Mouse (Mus musculus) spleen, postnatal 10 days (tissue): ENCODE measurements around the gene Dscam.

ENCODE experiments used
- DNase-seq, 2 experiments: peaks; one replicate each; pipeline ENCODE4 v3.0.0; 2021 to 2022; ENCODE audit warnings: low spot score in 2 of 2

Dscam gene

GRCm38 (mm10) chr16:97170513-97171081 lies at the start of gene Dscam:
Gene Dscam (minus strand): TSS chr16:97170752.
- no peak for DNase-seq

DNA sequence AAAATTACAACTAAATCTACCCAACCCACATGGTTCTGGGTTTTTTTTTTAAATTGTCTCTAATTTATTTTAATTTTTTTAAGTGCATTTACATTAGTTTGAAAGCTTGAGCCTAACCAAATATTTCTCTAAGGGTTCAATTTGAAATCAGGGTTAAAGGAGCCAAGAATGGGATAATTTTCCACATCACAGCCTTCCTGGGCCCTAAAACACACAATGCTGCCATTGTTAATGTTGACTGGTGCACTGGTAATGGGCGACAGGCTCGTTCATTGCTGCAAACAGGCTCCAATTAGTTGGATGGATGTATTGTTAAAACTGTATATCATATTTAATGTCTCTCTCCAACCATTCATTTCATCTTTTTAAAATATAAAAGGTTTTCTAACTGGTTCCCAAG lies 48.8 kb upstream of the Dscam start:
- no peak for DNase-seq

DNA sequence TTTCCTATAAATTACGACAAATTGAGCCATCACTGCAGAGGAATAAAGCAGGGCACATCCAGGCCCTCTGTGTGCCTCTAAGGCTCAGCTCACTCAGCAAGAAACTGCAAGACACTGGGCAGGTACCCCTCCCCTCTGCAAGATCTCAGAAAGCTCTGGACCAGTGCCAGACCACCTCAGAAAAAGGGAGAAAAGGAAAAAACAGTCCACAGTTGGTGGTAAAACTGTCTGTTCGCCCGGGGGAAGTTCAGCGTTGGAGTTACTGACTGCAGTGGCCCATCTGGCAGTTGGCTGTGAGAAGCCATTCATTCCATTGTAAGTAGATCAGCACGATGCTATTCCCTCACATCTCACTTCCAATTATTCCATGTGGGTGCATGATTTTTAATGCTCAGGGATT lies 39.4 kb upstream of the Dscam start:
- DNase-seq = no peak

GRCm38 (mm10) chr16:97208276-97208675 lies 37.7 kb upstream of the Dscam start:
- DNase-seq = no peak

GRCm38 (mm10) chr16:97204090-97204489 lies 33.5 kb upstream of the Dscam start:
- DNase-seq = no peak

GRCm38 (mm10) chr16:97203554-97203953 lies 33.0 kb upstream of the Dscam start:
- DNase-seq = no peak

DNA sequence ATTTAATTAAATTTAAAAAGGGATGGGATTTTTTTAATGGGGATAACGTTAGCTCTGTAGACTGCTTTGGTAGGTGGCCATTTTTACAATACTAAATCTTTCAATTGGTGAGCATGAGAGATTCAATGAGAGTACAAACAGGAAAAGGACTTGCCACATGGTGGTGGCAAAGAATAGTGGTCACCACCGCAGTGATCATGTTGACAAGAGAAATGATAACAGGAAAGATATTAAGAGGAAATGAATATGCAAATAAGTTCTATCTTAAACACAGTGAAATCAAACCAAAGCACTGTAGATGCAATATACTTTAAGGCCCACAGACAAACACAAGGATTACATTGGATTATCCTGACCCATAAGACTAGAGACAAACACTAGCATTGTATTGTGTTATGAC lies 24.1 kb upstream of the Dscam start:
- DNase-seq = no peak

GRCm38 (mm10) chr16:97194179-97194578 lies 23.6 kb upstream of the Dscam start:
- no peak for DNase-seq

- no peak for DNase-seq
These were observed 21.7 kb upstream of the Dscam start for GRCm38 (mm10) chr16:97192296-97192695.

DNA sequence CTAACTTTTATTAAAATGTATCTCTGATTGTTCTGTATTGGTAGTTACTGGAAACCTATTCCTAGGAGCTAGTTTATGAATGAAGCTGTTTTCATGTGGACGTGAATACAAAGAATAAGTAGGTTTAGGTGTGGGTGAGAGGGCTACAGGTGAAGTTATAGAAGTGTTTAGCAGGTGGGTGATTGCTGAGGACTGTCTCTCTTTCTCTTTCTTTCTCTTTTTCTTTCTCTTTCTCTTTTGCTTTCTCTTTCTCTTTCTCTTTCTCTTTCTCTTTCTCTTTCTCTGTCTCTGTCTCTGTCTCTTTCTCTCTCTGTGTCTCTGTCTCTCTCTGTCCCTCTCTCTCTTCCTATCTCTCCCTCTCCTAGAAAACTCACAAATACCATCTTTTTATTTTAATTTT lies 20.1 kb upstream of the Dscam start:
- DNase-seq = no peak

GRCm38 (mm10) chr16:97171500-97171899 lies 948 bp upstream of the Dscam start:
- no peak for DNase-seq

DNA sequence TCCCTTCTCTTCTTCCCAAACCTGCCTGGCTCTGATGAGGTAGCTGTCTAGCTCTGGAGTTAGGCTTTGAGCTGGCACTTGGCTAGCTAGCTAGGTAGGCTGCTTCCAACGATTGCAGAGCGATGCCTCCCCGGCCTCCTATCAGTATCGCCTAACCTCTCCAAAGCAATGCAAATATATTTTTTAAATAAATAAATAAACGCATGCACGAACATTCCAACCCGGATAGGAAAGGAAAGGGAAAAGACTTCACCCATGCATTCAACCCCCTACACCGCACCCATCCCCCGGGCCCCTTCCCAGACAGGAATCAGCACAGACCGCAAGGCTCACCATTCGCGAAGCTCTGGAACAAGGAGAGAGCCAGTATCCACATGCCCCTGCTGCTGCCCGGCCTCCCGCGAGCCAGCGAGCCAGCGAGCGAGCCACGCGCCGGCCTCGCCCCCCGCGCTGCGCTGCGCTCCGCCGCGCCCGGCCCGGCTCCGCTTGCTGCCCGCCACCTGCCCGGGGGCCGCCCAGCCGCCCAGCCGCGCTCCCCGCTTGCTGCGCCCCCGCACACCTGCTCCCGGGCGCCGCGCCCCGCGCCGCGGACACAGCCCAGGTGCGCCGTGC lies 545 bp downstream of the Dscam start:
- no peak for DNase-seq

DNA sequence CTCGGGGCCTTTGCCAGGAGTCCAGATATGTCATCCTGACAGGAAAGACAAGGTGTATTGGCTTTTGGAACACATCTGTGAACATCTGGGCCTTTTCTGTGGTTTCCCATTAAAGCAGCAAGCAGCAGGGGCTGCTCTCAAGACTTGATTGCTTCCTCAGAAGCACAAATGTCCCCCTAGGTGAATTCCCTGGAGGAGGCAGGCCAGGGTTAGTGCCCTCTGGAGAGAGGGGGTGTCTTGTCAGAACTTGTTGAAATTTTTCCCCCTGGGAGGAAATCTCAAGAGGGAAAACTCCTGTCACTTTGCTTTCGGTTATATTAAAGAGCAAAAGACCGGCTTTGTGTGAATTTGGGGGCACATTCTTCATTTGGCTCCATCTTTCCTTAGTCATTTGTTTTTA lies 1.9 kb downstream of the Dscam start:
- DNase-seq = no peak

GRCm38 (mm10) chr16:97168030-97168429 lies 2.5 kb downstream of the Dscam start:
- DNase-seq = no peak

- no peak for DNase-seq
These were observed 4.4 kb downstream of the Dscam start for GRCm38 (mm10) chr16:97166166-97166565.

- peak in 1 of 2 experiments; percentile 16 for DNase-seq
These were observed 5.0 kb downstream of the Dscam start for GRCm38 (mm10) chr16:97165444-97166121.

GRCm38 (mm10) chr16:97158279-97158678 lies 12.3 kb downstream of the Dscam start:
- no peak for DNase-seq

- DNase-seq = no peak
These were observed 25.9 kb downstream of the Dscam start for GRCm38 (mm10) chr16:97144544-97145194.

DNA sequence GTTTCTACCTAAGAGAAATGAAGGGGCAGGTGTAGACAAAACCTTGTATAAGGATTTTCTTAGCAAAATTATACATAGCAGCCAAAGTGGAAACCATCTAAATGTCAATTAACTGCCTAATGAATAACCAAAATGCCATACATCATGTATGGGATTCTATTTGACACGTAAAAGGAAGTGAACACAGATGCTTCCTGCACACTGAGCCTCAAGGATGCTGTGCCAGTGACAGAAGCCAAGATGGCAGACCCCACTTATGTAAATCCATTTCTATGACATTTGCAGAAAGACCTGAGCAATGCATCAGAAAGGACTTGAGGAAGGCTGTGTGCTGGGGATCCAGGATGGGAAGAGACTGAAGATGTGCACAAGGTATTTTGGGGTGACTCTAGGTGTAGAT lies 28.6 kb downstream of the Dscam start:
- no peak for DNase-seq

- DNase-seq = no peak
These were observed 35.3 kb downstream of the Dscam start for GRCm38 (mm10) chr16:97135003-97135827.

- DNase-seq = no peak
These were observed 43.3 kb downstream of the Dscam start for GRCm38 (mm10) chr16:97127296-97127695.

DNA sequence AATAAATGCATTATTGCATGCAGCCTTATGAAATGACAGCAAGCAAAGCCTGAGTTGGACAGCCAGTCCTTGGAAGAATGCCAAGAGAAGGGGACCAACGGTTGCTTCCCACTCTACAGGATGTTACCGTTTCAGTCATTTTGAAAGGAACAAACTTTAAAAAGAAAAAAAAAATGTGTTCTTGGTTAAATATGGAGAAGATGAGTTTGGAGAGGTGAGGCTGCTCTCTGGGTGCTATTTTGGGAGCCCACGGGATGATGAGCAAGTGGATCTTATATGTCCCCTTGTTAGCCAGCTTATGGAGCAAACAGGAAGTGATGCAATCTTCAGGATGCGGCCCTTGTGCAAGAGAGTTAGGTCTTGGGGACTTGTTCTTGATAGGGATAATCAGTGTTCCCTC lies 60.5 kb downstream of the Dscam start:
- DNase-seq = no peak
